ENCODE assay signal across 10 mouse cellular contexts in genomic region chr5:96176121-96176520, GRCm38 (mm10). TPM values are rescaled to one million over a fixed set of nuclear protein-coding genes. Genes with fewer than 3 reads are reported as not detected.
A peak's percentile ranks its signal among the peaks of the same experiment; 100 is the strongest.
DNase-seq lines count a peak whose midpoint lies in the region; ATAC-seq and TF ChIP-seq lines count a peak whose summit lies in the region.
"Had no signal": no experiment of that assay in that cellular context is flagged by ENCODE, and none has a peak within 500 bp of the region (broad histone marks: within the 10 kb centered on the region; RNA-seq: fewer than 3 reads in every experiment).

No protein-coding gene starts in this region.

- H3K36me3 ChIP-seq in hindbrain, embryonic 14.5 days (replicated peaks; ENCODE audit: control insufficient read depth, insufficient read depth), result no peaks in the 10 kb centered on the region
- no peaks in the 10 kb centered on the region for H3K36me3 ChIP-seq in hindbrain, embryonic 10.5 days
- no peaks in the 10 kb centered on the region for H3K36me3 ChIP-seq in thymus, adult 2 months (ENCODE audit: control insufficient read depth, insufficient read depth, low read length)
- no peaks in the 10 kb centered on the region for H3K36me3 ChIP-seq in stomach, postnatal 0 days (ENCODE audit: control insufficient read depth, insufficient read depth, low read length)
- H3K36me3 ChIP-seq: intestine, embryonic 15.5 days had no signal

- H3K9me3 ChIP-seq in hindbrain, embryonic 14.5 days (ENCODE audit: control insufficient read depth, low read length), result no peaks in the 10 kb centered on the region
- H3K9me3 ChIP-seq in hindbrain, embryonic 10.5 days, result no peaks in the 10 kb centered on the region
- no peaks in the 10 kb centered on the region for H3K9me3 ChIP-seq in stomach, postnatal 0 days (ENCODE audit: control insufficient read depth, low read length)
- H3K9me3 ChIP-seq: intestine, embryonic 15.5 days had no signal

- H3K4me3 ChIP-seq in hindbrain, embryonic 14.5 days (replicated peaks; ENCODE audit: low read length), result no peak overlapping the region
- no peak overlapping the region for H3K4me3 ChIP-seq in hindbrain, embryonic 10.5 days
- no peak overlapping the region for H3K4me3 ChIP-seq in thymus, adult 2 months (ENCODE audit: control insufficient read depth, insufficient read depth, low read length)
- no peak overlapping the region for H3K4me3 ChIP-seq in stomach, postnatal 0 days (ENCODE audit: low read depth, low read length)
- H3K4me3 ChIP-seq: intestine, embryonic 15.5 days had no signal

- H3K4me1 ChIP-seq in hindbrain, embryonic 14.5 days (replicated peaks; ENCODE audit: control insufficient read depth, insufficient read depth, low read length), result no peaks in the 10 kb centered on the region
- H3K4me1 ChIP-seq in hindbrain, embryonic 10.5 days (replicated peaks), result no peaks in the 10 kb centered on the region
- H3K4me1 ChIP-seq in thymus, adult 2 months (replicated peaks; ENCODE audit: control insufficient read depth, insufficient read depth, low read length), result peaks cover 9% of the 10 kb centered on the region
- no peaks in the 10 kb centered on the region for H3K4me1 ChIP-seq in stomach, postnatal 0 days (replicated peaks; ENCODE audit: control insufficient read depth, insufficient read depth)
- H3K4me1 ChIP-seq: intestine, embryonic 15.5 days had no signal

- ATAC-seq in hindbrain, embryonic 14.5 days (ENCODE audit: low FRiP score), result no peak
- no peak; the same call in 1 of the 2 replicates for ATAC-seq in stomach, postnatal 0 days (ENCODE audit: low FRiP score, low TSS enrichment)
- ATAC-seq: intestine, embryonic 15.5 days had no signal

- H3K27me3 ChIP-seq in hindbrain, embryonic 14.5 days (ENCODE audit: control insufficient read depth, insufficient read depth, low read length), result no peaks in the 10 kb centered on the region
- no peaks in the 10 kb centered on the region for H3K27me3 ChIP-seq in hindbrain, embryonic 10.5 days (ENCODE audit: insufficient read depth, poor library complexity, severe bottlenecking)
- H3K27me3 ChIP-seq in thymus, adult 2 months (ENCODE audit: control insufficient read depth, insufficient read depth, low read length), result no peaks in the 10 kb centered on the region
- no peaks in the 10 kb centered on the region for H3K27me3 ChIP-seq in stomach, postnatal 0 days (ENCODE audit: control insufficient read depth, insufficient read depth, low read length)
- H3K27me3 ChIP-seq: intestine, embryonic 15.5 days had no signal

- DNase-seq in hindbrain, embryonic 14.5 days (ENCODE audit: low spot score), result no peak
- no peak for DNase-seq in hindbrain, embryonic 10.5 days (ENCODE audit: low spot score)
- DNase-seq in thymus, postnatal 14 days, result peak; percentile 31
- no peak for DNase-seq in thymus, adult 2 months
- DNase-seq in induced T-regulatory cell, adult 2 months (ENCODE audit: low read depth), result peak; percentile 53
- no peak for DNase-seq in stomach, postnatal 0 days (ENCODE audit: low spot score)
- no peak for DNase-seq in retina, postnatal 1 day
- DNase-seq in spleen, postnatal 14 days (ENCODE audit: low spot score in 2 of 2), result no peak
- DNase-seq: cerebellum, adult 11 months had no signal

- peak; percentile 63 for TF ChIP-seq EP300 in stomach, postnatal 0 days (optimal IDR thresholded peaks at IDR 0.05)

- no peak overlapping the region for H3K27ac ChIP-seq in hindbrain, embryonic 14.5 days
- no peak overlapping the region for H3K27ac ChIP-seq in hindbrain, embryonic 10.5 days
- H3K27ac ChIP-seq in thymus, adult 2 months (ENCODE audit: control insufficient read depth, insufficient read depth, low read length), result no peak overlapping the region; the same call in 1 of the 2 replicates
- H3K27ac ChIP-seq in stomach, postnatal 0 days (replicated peaks), result no peak overlapping the region
- H3K27ac ChIP-seq: intestine, embryonic 15.5 days had no signal

- no peak for TF ChIP-seq CTCF in thymus, adult 2 months (IDR thresholded peaks at IDR 0.05; ENCODE audit: borderline replicate concordance, control insufficient read depth, extremely low read depth, insufficient read depth, low read length, poor library complexity)
- TF ChIP-seq CTCF in stomach, postnatal 0 days (IDR thresholded peaks at IDR 0.05; ENCODE audit: low read depth), result no peak

- no peak for TF ChIP-seq POLR2A in thymus, adult 2 months (IDR thresholded peaks at IDR 0.05; ENCODE audit: control insufficient read depth, extremely low read depth, insufficient read depth, low read length, poor library complexity)

- H3K9ac ChIP-seq in hindbrain, embryonic 14.5 days, result no peak overlapping the region
- no peak overlapping the region for H3K9ac ChIP-seq in stomach, postnatal 0 days (ENCODE audit: low read length)
- H3K9ac ChIP-seq: intestine, embryonic 15.5 days had no signal

- H3K4me2 ChIP-seq in hindbrain, embryonic 14.5 days (replicated peaks), result peak overlapping the region; percentile 19
- peak overlapping the region; percentile 31; the same call in 1 of the 2 replicates for H3K4me2 ChIP-seq in stomach, postnatal 0 days (replicated peaks; ENCODE audit: low read depth)
- H3K4me2 ChIP-seq: intestine, embryonic 15.5 days had no signal

- 63% methylated on average over 9 of the region's 9 CpGs for WGBS in hindbrain, embryonic 14.5 days
- 75% methylated on average over 9 of the region's 9 CpGs for WGBS in hindbrain, embryonic 10.5 days
- 48% methylated on average over 9 of the region's 9 CpGs for WGBS in thymus, adult 2 months
- 43% methylated on average over 9 of the region's 9 CpGs for WGBS in stomach, postnatal 0 days

RNA-seq across cellular contexts. Expression of gene Cnot6l, which starts 12.2 kb away (rescaled TPM):
- 19.1 and 20.0 TPM in 2 replicates for polyA plus RNA-seq in hindbrain, embryonic 14.5 days (2014; fragmentation: Nextera tagmentation; extraction: Ambion mirVana)
- polyA plus RNA-seq in hindbrain, embryonic 10.5 days (2016; fragmentation: Nextera tagmentation; extraction: Ambion mirVana), result 7.8 and 8.9 TPM in 2 replicates
- polyA plus RNA-seq in thymus, adult 2 months (2012; rRNA removed), result 23.0 and 27.3 TPM in 2 replicates
- polyA plus RNA-seq in stomach, postnatal 0 days (2015; fragmentation: Nextera tagmentation; extraction: Ambion mirVana), result 19.8 and 22.9 TPM in 2 replicates

RNA-seq across cellular contexts. Expression of gene Mrpl1, which starts 33.2 kb away (rescaled TPM):
- 18.5 and 19.0 TPM in 2 replicates for polyA plus RNA-seq in hindbrain, embryonic 14.5 days (2014; fragmentation: Nextera tagmentation; extraction: Ambion mirVana)
- 19.4 and 19.7 TPM in 2 replicates for polyA plus RNA-seq in hindbrain, embryonic 10.5 days (2016; fragmentation: Nextera tagmentation; extraction: Ambion mirVana)
- polyA plus RNA-seq in thymus, adult 2 months (2012; rRNA removed), result 2.7 TPM in 2 replicates
- polyA plus RNA-seq in stomach, postnatal 0 days (2015; fragmentation: Nextera tagmentation; extraction: Ambion mirVana), result 18.4 and 18.9 TPM in 2 replicates

Comparison
In these comparisons a context has a peak if more than half of its experiments do, and no peak if none do; other contexts are left out.
1. DNase-seq: peak in thymus, postnatal 14 days (single experiment) and induced T-regulatory cell, adult 2 months (single experiment); none in hindbrain, embryonic 14.5 days (single experiment), hindbrain, embryonic 10.5 days (single experiment), thymus, adult 2 months (single experiment), stomach, postnatal 0 days (single experiment), retina, postnatal 1 day (single experiment) and spleen, postnatal 14 days (0 of 2).